Mouse (Mus musculus): ENCODE measurements around the gene Mtif3.
A peak's percentile ranks its signal among the peaks of the same experiment; 100 is the strongest.

Mtif3 gene

GRCm38 (mm10) chr5:146963118-146963936 is at the start of gene Mtif3:
Gene Mtif3 (minus strand): TSS chr5:146963800.
- peak; percentile 93 for DNase-seq (ENCODE audit: low read depth)

- no peak for DNase-seq (ENCODE audit: low read depth)
These were observed 47.7 kb upstream of the Mtif3 start for GRCm38 (mm10) chr5:147011333-147011732.

GRCm38 (mm10) chr5:147003303-147003702 is 39.7 kb upstream of the Mtif3 start:
- DNase-seq (ENCODE audit: low read depth), result no peak

- DNase-seq (ENCODE audit: low read depth), result no peak
These were observed 37.7 kb upstream of the Mtif3 start for GRCm38 (mm10) chr5:147001312-147001711.

GRCm38 (mm10) chr5:146998802-146999201 is 35.2 kb upstream of the Mtif3 start:
- no peak for DNase-seq (ENCODE audit: low read depth)

- DNase-seq (ENCODE audit: low read depth), result no peak
These were observed 33.2 kb upstream of the Mtif3 start for GRCm38 (mm10) chr5:146996812-146997211.

GRCm38 (mm10) chr5:146994973-146995372 is 31.4 kb upstream of the Mtif3 start:
- DNase-seq (ENCODE audit: low read depth), result peak; percentile 34

GRCm38 (mm10) chr5:146993509-146993908 is 29.9 kb upstream of the Mtif3 start:
- DNase-seq (ENCODE audit: low read depth), result no peak

- peak; percentile 17 for DNase-seq (ENCODE audit: low read depth)
These were observed 25.5 kb upstream of the Mtif3 start for GRCm38 (mm10) chr5:146989051-146989450.

- DNase-seq (ENCODE audit: low read depth), result no peak
These were observed 24.0 kb upstream of the Mtif3 start for GRCm38 (mm10) chr5:146987588-146987987.

- no peak for DNase-seq (ENCODE audit: low read depth)
These were observed 22.3 kb upstream of the Mtif3 start for GRCm38 (mm10) chr5:146985725-146986433.

- DNase-seq (ENCODE audit: low read depth), result peak; percentile 63
These were observed 19.6 kb upstream of the Mtif3 start for GRCm38 (mm10) chr5:146983216-146983615.

- DNase-seq (ENCODE audit: low read depth), result no peak
These were observed 17.8 kb upstream of the Mtif3 start for GRCm38 (mm10) chr5:146981376-146981775.

- no peak for DNase-seq (ENCODE audit: low read depth)
These were observed 11.2 kb upstream of the Mtif3 start for GRCm38 (mm10) chr5:146974781-146975123.

- DNase-seq (ENCODE audit: low read depth), result peak; percentile 22
These were observed 10.5 kb upstream of the Mtif3 start for GRCm38 (mm10) chr5:146973858-146974780.

- DNase-seq (ENCODE audit: low read depth), result peak; percentile 44
These were observed 9.8 kb upstream of the Mtif3 start for GRCm38 (mm10) chr5:146973353-146973752.

- no peak for DNase-seq (ENCODE audit: low read depth)
These were observed 8.4 kb upstream of the Mtif3 start for GRCm38 (mm10) chr5:146971776-146972561.

GRCm38 (mm10) chr5:146968695-146969393 is 5.2 kb upstream of the Mtif3 start:
- DNase-seq (ENCODE audit: low read depth), result no peak

GRCm38 (mm10) chr5:146963937-146964278 is 308 bp upstream of the Mtif3 start:
- DNase-seq (ENCODE audit: low read depth), result no peak

GRCm38 (mm10) chr5:146956678-146957077 is 6.9 kb downstream of the Mtif3 start:
- DNase-seq (ENCODE audit: low read depth), result no peak

GRCm38 (mm10) chr5:146955651-146956050 is 7.9 kb downstream of the Mtif3 start:
- no peak for DNase-seq (ENCODE audit: low read depth)

Measured in 416B (cell line).